Mouse (Mus musculus) E14TG2a.4 (cell line): ENCODE results near the gene Dph2.
A peak's percentile ranks its signal among the peaks of the same experiment; 100 is the strongest.

Experiments used
- H3K27me3 ChIP-seq: 2 replicates; pipeline ENCODE4 v1.6.1; 2014; ENCODE audit warnings: low read length, control low read depth; ENCODE audit not compliant: insufficient read depth
- H3K36me3 ChIP-seq: 2 replicates; pipeline ENCODE4 v1.6.1; 2014; ENCODE audit warnings: low read length, control low read depth; ENCODE audit not compliant: insufficient read depth
- H3K4me1 ChIP-seq: replicated peaks from 2 replicates; pipeline ENCODE4 v1.6.1; 2014; ENCODE audit warnings: low read depth, low read length, control low read depth
- H3K4me3 ChIP-seq: replicated peaks from 2 replicates; pipeline ENCODE4 v1.5.1; 2014; ENCODE audit warnings: mild to moderate bottlenecking, low read length
- H3K9me3 ChIP-seq: 2 replicates; pipeline ENCODE4 v1.6.1; 2014; ENCODE audit warnings: low read length, control low read depth
- CTCF ChIP-seq: conservative IDR thresholded peaks from 2 replicates; pipeline ENCODE4 v1.5.1; 2014; ENCODE audit warnings: low read length
- NANOG ChIP-seq: IDR thresholded peaks from 2 replicates; pipeline ENCODE4 v1.6.1; 2014; ENCODE audit warnings: borderline replicate concordance, low read length, mixed read lengths
- POU5F1 ChIP-seq: IDR thresholded peaks from 2 replicates; pipeline ENCODE4 v1.6.1; 2014; ENCODE audit warnings: low read length, borderline replicate concordance

Dph2 gene

GRCm38 (mm10) chr4:117904094-117904493, 12.3 kb upstream of the Dph2 start:
- Histone ChIP-seq H3K36me3 (peaks cover 96% of the 10 kb centered on the region), H3K9me3 (no peaks in the 10 kb centered on the region), H3K27me3 (no peaks in the 10 kb centered on the region), H3K4me3 (no peak overlapping the region), H3K4me1 (peaks cover 5% of the 10 kb centered on the region; the same call in 1 of the 2 replicates)
- TF ChIP-seq NANOG (no peak), CTCF (no peak)

- Histone ChIP-seq H3K9me3 (no peaks in the 10 kb centered on the region), H3K4me3 (no peak overlapping the region), H3K27me3 (no peaks in the 10 kb centered on the region), H3K4me1 (peaks cover 11% of the 10 kb centered on the region; the same call in 1 of the 2 replicates), H3K36me3 (peaks cover 94% of the 10 kb centered on the region)
- TF ChIP-seq POU5F1 = no peak
Observed at GRCm38 (mm10) chr4:117898111-117898510, 6.3 kb upstream of the Dph2 start.

- Histone ChIP-seq H3K9me3 (no peaks in the 10 kb centered on the region), H3K4me1 (peaks cover 21% of the 10 kb centered on the region), H3K4me3 (no peak overlapping the region), H3K36me3 (peaks cover 74% of the 10 kb centered on the region), H3K27me3 (no peaks in the 10 kb centered on the region)
- TF ChIP-seq POU5F1 (no peak), CTCF (no peak), NANOG (no peak)
Observed at GRCm38 (mm10) chr4:117896031-117896430, 4.2 kb upstream of the Dph2 start.

GRCm38 (mm10) chr4:117895339-117895738, 3.5 kb upstream of the Dph2 start:
- H3K4me1 ChIP-seq = peaks cover 25% of the 10 kb centered on the region
- H3K4me3 ChIP-seq = no peak overlapping the region
- TF ChIP-seq CTCF = no peak
- TF ChIP-seq POU5F1 = no peak
- no peak for TF ChIP-seq NANOG
- H3K36me3 ChIP-seq = peaks cover 74% of the 10 kb centered on the region
- H3K9me3 ChIP-seq = no peaks in the 10 kb centered on the region
- no peaks in the 10 kb centered on the region for H3K27me3 ChIP-seq

GRCm38 (mm10) chr4:117894601-117895000, 2.8 kb upstream of the Dph2 start:
- TF ChIP-seq CTCF (no peak), POU5F1 (no peak), NANOG (no peak)
- no peaks in the 10 kb centered on the region for H3K9me3 ChIP-seq
- H3K27me3 ChIP-seq = no peaks in the 10 kb centered on the region
- peaks cover 74% of the 10 kb centered on the region for H3K36me3 ChIP-seq
- H3K4me3 ChIP-seq = no peak overlapping the region
- peaks cover 32% of the 10 kb centered on the region for H3K4me1 ChIP-seq

GRCm38 (mm10) chr4:117893376-117893775, 1.5 kb upstream of the Dph2 start:
- Histone ChIP-seq H3K4me1 (peaks cover 36% of the 10 kb centered on the region), H3K4me3 (no peak overlapping the region), H3K27me3 (no peaks in the 10 kb centered on the region), H3K36me3 (peaks cover 74% of the 10 kb centered on the region), H3K9me3 (no peaks in the 10 kb centered on the region)
- no peak for TF ChIP-seq CTCF
- TF ChIP-seq POU5F1 = no peak
- TF ChIP-seq NANOG = no peak

- no peaks in the 10 kb centered on the region for H3K27me3 ChIP-seq
- H3K4me3 ChIP-seq = peak overlapping the region; percentile 98
- TF ChIP-seq POU5F1 = no peak
- TF ChIP-seq CTCF = no peak
- no peak for TF ChIP-seq NANOG
- H3K4me1 ChIP-seq = peaks cover 52% of the 10 kb centered on the region
- H3K9me3 ChIP-seq = no peaks in the 10 kb centered on the region
- peaks cover 59% of the 10 kb centered on the region for H3K36me3 ChIP-seq
Observed at GRCm38 (mm10) chr4:117890750-117891149, 1.1 kb downstream of the Dph2 start.

GRCm38 (mm10) chr4:117890031-117890430, 1.8 kb downstream of the Dph2 start:
- Histone ChIP-seq H3K27me3 (no peaks in the 10 kb centered on the region), H3K4me3 (no peak overlapping the region), H3K4me1 (peaks cover 49% of the 10 kb centered on the region), H3K9me3 (no peaks in the 10 kb centered on the region), H3K36me3 (peaks cover 59% of the 10 kb centered on the region)
- TF ChIP-seq CTCF (no peak), NANOG (no peak), POU5F1 (no peak)

GRCm38 (mm10) chr4:117889471-117889870, 2.4 kb downstream of the Dph2 start:
- H3K4me3 ChIP-seq = no peak overlapping the region
- H3K36me3 ChIP-seq = peaks cover 59% of the 10 kb centered on the region
- H3K4me1 ChIP-seq = peaks cover 49% of the 10 kb centered on the region
- H3K9me3 ChIP-seq = no peaks in the 10 kb centered on the region
- H3K27me3 ChIP-seq = peaks cover under 1% of the 10 kb centered on the region
- TF ChIP-seq NANOG (no peak), POU5F1 (no peak), CTCF (no peak)
